Mouse (Mus musculus): ENCODE measurements around the gene Myg1. TPM values are rescaled to one million over a fixed set of nuclear protein-coding genes. Genes with fewer than 3 reads are reported as not detected.

Myg1 gene
- polyA plus RNA-seq, 1 experiment from 2014 or later = 113 TPM

- Histone ChIP-seq H3K27ac (ENCODE audit: low read depth, low read length) (no peak overlapping the region), H3K4me3 (ENCODE audit: low read depth, low read length) (no peak overlapping the region)
- 1% methylated on average over 7 of the region's 7 CpGs for WGBS
Observed at GRCm38 (mm10) chr15:102381575-102381974, 50.1 kb downstream of the Myg1 start.

GRCm38 (mm10) chr15:102383671-102384070, 52.2 kb downstream of the Myg1 start:
- H3K36me3 ChIP-seq (ENCODE audit: control insufficient read depth, insufficient read depth, low read length) = no peaks in the 10 kb centered on the region
- H3K27me3 ChIP-seq (ENCODE audit: control insufficient read depth, insufficient read depth, low read length) = no peaks in the 10 kb centered on the region
- no peak for ATAC-seq (replicated peaks; ENCODE audit: low FRiP score)
- no peak overlapping the region for H3K9ac ChIP-seq (ENCODE audit: low read length)
- no peak overlapping the region for H3K4me3 ChIP-seq (ENCODE audit: low read depth, low read length)
- no peak overlapping the region for H3K27ac ChIP-seq (ENCODE audit: low read depth, low read length)
- WGBS = 93% methylated on average over 6 of the region's 6 CpGs
- no peak for DNase-seq (ENCODE audit: low spot score)
- H3K4me2 ChIP-seq (ENCODE audit: low read depth, low read length, severe bottlenecking) = no peak overlapping the region
- no peaks in the 10 kb centered on the region for H3K4me1 ChIP-seq (replicated peaks; ENCODE audit: control insufficient read depth, insufficient read depth, low read length)
- no peaks in the 10 kb centered on the region for H3K9me3 ChIP-seq (ENCODE audit: control insufficient read depth, low read length)

More at GRCm38 (mm10) chr15:102381575-102381974, 50.1 kb downstream of the Myg1 start:
- DNase-seq (ENCODE audit: low spot score) = peak; percentile 93
- H3K9me3 ChIP-seq (ENCODE audit: control insufficient read depth, low read length) = no peaks in the 10 kb centered on the region
- H3K9ac ChIP-seq (ENCODE audit: low read length) = no peak overlapping the region
- no peaks in the 10 kb centered on the region for H3K36me3 ChIP-seq (ENCODE audit: control insufficient read depth, insufficient read depth, low read length)
- no peak overlapping the region for H3K4me2 ChIP-seq (ENCODE audit: low read depth, low read length, severe bottlenecking)
- no peaks in the 10 kb centered on the region for H3K27me3 ChIP-seq (ENCODE audit: control insufficient read depth, insufficient read depth, low read length)
- H3K4me1 ChIP-seq (replicated peaks; ENCODE audit: control insufficient read depth, insufficient read depth, low read length) = peaks cover 2% of the 10 kb centered on the region; the same call in 1 of the 2 replicates
- peak; percentile 67 for ATAC-seq (replicated peaks; ENCODE audit: low FRiP score)

- H3K4me1 ChIP-seq (replicated peaks; ENCODE audit: control insufficient read depth, insufficient read depth, low read length) = no peaks in the 10 kb centered on the region
- H3K9ac ChIP-seq (ENCODE audit: low read length) = no peak overlapping the region
- WGBS = 58% methylated on average over 9 of the region's 9 CpGs
- no peak overlapping the region for H3K4me2 ChIP-seq (ENCODE audit: low read depth, low read length, severe bottlenecking)
- H3K27ac ChIP-seq (ENCODE audit: low read depth, low read length) = no peak overlapping the region
- no peak for DNase-seq (ENCODE audit: low spot score)
- ATAC-seq (replicated peaks; ENCODE audit: low FRiP score) = no peak
- no peak overlapping the region for H3K4me3 ChIP-seq (ENCODE audit: low read depth, low read length)
- no peaks in the 10 kb centered on the region for H3K9me3 ChIP-seq (ENCODE audit: control insufficient read depth, low read length)
- no peaks in the 10 kb centered on the region for H3K36me3 ChIP-seq (ENCODE audit: control insufficient read depth, insufficient read depth, low read length)
- no peaks in the 10 kb centered on the region for H3K27me3 ChIP-seq (ENCODE audit: control insufficient read depth, insufficient read depth, low read length)
Observed at GRCm38 (mm10) chr15:102386640-102387039, 55.1 kb downstream of the Myg1 start.

Other genes starting within 250 kb of the Myg1 start
- gene Tns2, start 231.3 kb upstream of the Myg1 start, polyA plus RNA-seq (2014; fragmentation: Nextera tagmentation; extraction: Ambion mirVana) = 8.8 and 10.5 TPM in 2 replicates
- 12.0 and 12.1 TPM in 2 replicates for gene Spryd3, start 195.5 kb upstream of the Myg1 start, polyA plus RNA-seq (2014; fragmentation: Nextera tagmentation; extraction: Ambion mirVana)
- 0.33 TPM in 1 of 2 replicates, not detected in the other for gene Igfbp6, start 187.3 kb upstream of the Myg1 start, polyA plus RNA-seq (2014; fragmentation: Nextera tagmentation; extraction: Ambion mirVana)
- gene Soat2, start 181.2 kb upstream of the Myg1 start, polyA plus RNA-seq (2014; fragmentation: Nextera tagmentation; extraction: Ambion mirVana) = not detected in 2 replicates
- 79.8 and 80.7 TPM in 2 replicates for gene Zfp740, start 128.5 kb upstream of the Myg1 start, polyA plus RNA-seq (2014; fragmentation: Nextera tagmentation; extraction: Ambion mirVana)
- gene Csad, start 127.0 kb upstream of the Myg1 start, polyA plus RNA-seq (2014; fragmentation: Nextera tagmentation; extraction: Ambion mirVana) = 38.2 and 39.2 TPM in 2 replicates
- gene Itgb7, start 99.8 kb upstream of the Myg1 start, polyA plus RNA-seq (2014; fragmentation: Nextera tagmentation; extraction: Ambion mirVana) = 0.76 and 1.1 TPM in 2 replicates
- 19.3 and 19.7 TPM in 2 replicates for gene Rarg, start 74.2 kb upstream of the Myg1 start, polyA plus RNA-seq (2014; fragmentation: Nextera tagmentation; extraction: Ambion mirVana)
- gene Gm9918, start 61.1 kb upstream of the Myg1 start, polyA plus RNA-seq (2014; fragmentation: Nextera tagmentation; extraction: Ambion mirVana) = 0.21 and 0.48 TPM in 2 replicates
- 55.6 and 64.7 TPM in 2 replicates for gene Mfsd5, start 52.3 kb upstream of the Myg1 start, polyA plus RNA-seq (2014; fragmentation: Nextera tagmentation; extraction: Ambion mirVana)
- 58.3 and 60.3 TPM in 2 replicates for gene Espl1, start 35.4 kb upstream of the Myg1 start, polyA plus RNA-seq (2014; fragmentation: Nextera tagmentation; extraction: Ambion mirVana)
- gene Pfdn5, start 5.6 kb upstream of the Myg1 start, polyA plus RNA-seq (2014; fragmentation: Nextera tagmentation; extraction: Ambion mirVana) = 357 and 374 TPM in 2 replicates
- gene Aaas, start 19.1 kb downstream of the Myg1 start, polyA plus RNA-seq (2014; fragmentation: Nextera tagmentation; extraction: Ambion mirVana) = 103 and 114 TPM in 2 replicates
- 0.20 and 0.52 TPM in 2 replicates for gene Sp7, start 35.5 kb downstream of the Myg1 start, polyA plus RNA-seq (2014; fragmentation: Nextera tagmentation; extraction: Ambion mirVana)
- gene Sp1, start 74.4 kb downstream of the Myg1 start, polyA plus RNA-seq (2014; fragmentation: Nextera tagmentation; extraction: Ambion mirVana) = 12.2 and 12.5 TPM in 2 replicates
- 1.0 TPM in 1 of 2 replicates, not detected in the other for gene Amhr2, start 113.7 kb downstream of the Myg1 start, polyA plus RNA-seq (2014; fragmentation: Nextera tagmentation; extraction: Ambion mirVana)
- 87.9 and 97.2 TPM in 2 replicates for gene Prr13, start 127.3 kb downstream of the Myg1 start, polyA plus RNA-seq (2014; fragmentation: Nextera tagmentation; extraction: Ambion mirVana)
- 236 and 247 TPM in 2 replicates for gene Pcbp2, start 138.8 kb downstream of the Myg1 start, polyA plus RNA-seq (2014; fragmentation: Nextera tagmentation; extraction: Ambion mirVana)
- gene Gm10337, start 172.0 kb downstream of the Myg1 start, polyA plus RNA-seq (2014; fragmentation: Nextera tagmentation; extraction: Ambion mirVana) = 15.6 TPM in 1 of 2 replicates, not detected in the other
- gene Map3k12, start 185.4 kb downstream of the Myg1 start, polyA plus RNA-seq (2014; fragmentation: Nextera tagmentation; extraction: Ambion mirVana) = 25.4 and 28.4 TPM in 2 replicates
- gene Tarbp2, start 186.5 kb downstream of the Myg1 start, polyA plus RNA-seq (2014; fragmentation: Nextera tagmentation; extraction: Ambion mirVana) = 98.9 and 109 TPM in 2 replicates
- gene Npff, start 193.2 kb downstream of the Myg1 start, polyA plus RNA-seq (2014; fragmentation: Nextera tagmentation; extraction: Ambion mirVana) = 0.80 and 2.1 TPM in 2 replicates

All from forebrain, embryonic 11.5 days (tissue).